Mouse (Mus musculus) MEL (cell line): ENCODE measurements around the gene Tfam. TPM values are rescaled to one million over a fixed set of nuclear protein-coding genes. Genes with fewer than 3 reads are reported as not detected.

ENCODE experiments used
- DNase-seq: peaks from one replicate; pipeline ENCODE4 v3.0.0; 2011; ENCODE audit warnings: low read depth, low spot score
- H3K27ac ChIP-seq: 2 replicates; pipeline ENCODE4 v1.5.1; 2012; ENCODE audit warnings: low read depth, mild to moderate bottlenecking, control low read depth, low read length, moderate library complexity; ENCODE audit not compliant: control insufficient read depth
- H3K27me3 ChIP-seq, 2 experiments: fragments of 150-350 bp in 1 of 2; sonication (generic) in 1 of 2; 2 replicates each; pipeline ENCODE4 v1.6.1; 2012; ENCODE audit warnings: low read length in 2 of 2, mild to moderate bottlenecking in 2 of 2, improper control_type of control experiment in 1 of 2, moderate library complexity in 1 of 2; ENCODE audit not compliant: insufficient read depth in 2 of 2, control insufficient read depth in 1 of 2
- H3K36me3 ChIP-seq, 2 experiments: 2 replicates each; pipeline ENCODE4 v1.6.1; 2012 to 2014; ENCODE audit warnings: low read length in 2 of 2, improper control_type of control experiment in 1 of 2, inconsistent platforms in 1 of 2, mild to moderate bottlenecking in 1 of 2; ENCODE audit not compliant: insufficient read depth in 2 of 2, control insufficient read depth in 1 of 2
- H3K4me1 ChIP-seq, 2 experiments: fragments of 150-350 bp in 1 of 2; sonication (generic) in 1 of 2; 2 replicates each; pipeline ENCODE4 v1.6.1; 2012; ENCODE audit warnings: low read length in 2 of 2, improper control_type of control experiment in 1 of 2, mild to moderate bottlenecking in 1 of 2; ENCODE audit not compliant: insufficient read depth in 2 of 2, control insufficient read depth in 1 of 2
- H3K4me3 ChIP-seq, 2 experiments: fragments of 150-350 bp in 1 of 2; sonication (generic) in 1 of 2; 2 replicates each; pipeline ENCODE4 v1.5.1; 2012; ENCODE audit warnings: low read depth in 2 of 2, low read length in 2 of 2, mild to moderate bottlenecking in 2 of 2, moderate library complexity in 2 of 2, control low read depth in 1 of 2, improper control_type of control experiment in 1 of 2; ENCODE audit not compliant: control insufficient read depth in 1 of 2, insufficient read depth in 1 of 2
- H3K79me2 ChIP-seq: 2 replicates; pipeline ENCODE4 v1.6.1; 2012; ENCODE audit warnings: mild to moderate bottlenecking, low read length, moderate library complexity; ENCODE audit not compliant: control insufficient read depth, poor library complexity, insufficient read depth
- H3K9ac ChIP-seq: 2 replicates; pipeline ENCODE4 v1.6.1; 2012; ENCODE audit warnings: low read depth, mild to moderate bottlenecking, control low read depth, low read length, moderate library complexity; ENCODE audit not compliant: control insufficient read depth, poor library complexity, severe bottlenecking
- H3K9me3 ChIP-seq: fragments of 150-350 bp; sonication (generic); replicated peaks from 2 replicates; pipeline ENCODE4 v1.6.1; 2012; ENCODE audit warnings: mild to moderate bottlenecking, low read length, improper control_type of control experiment, moderate library complexity; ENCODE audit not compliant: insufficient read depth
- BHLHE40 ChIP-seq: IDR thresholded peaks from 2 replicates; pipeline ENCODE4 v1.6.1; 2012; ENCODE audit warnings: low read depth, mild to moderate bottlenecking, inconsistent platforms, low read length, improper control_type of control experiment, borderline replicate concordance
- CTCF ChIP-seq, 3 experiments: IDR thresholded peaks in 2 of 3; conservative IDR thresholded peaks in 1 of 3; 2 replicates each; pipeline ENCODE4 v1.5.1; 2011 to 2012; ENCODE audit warnings: low read length in 3 of 3, low read depth in 2 of 3, mild to moderate bottlenecking in 2 of 3, improper control_type of control experiment in 1 of 3, inconsistent platforms in 1 of 3, mixed read lengths in 1 of 3, moderate library complexity in 1 of 3; ENCODE audit not compliant: control insufficient read depth in 1 of 3, insufficient read depth in 1 of 3, poor library complexity in 1 of 3, severe bottlenecking in 1 of 3
- EP300 ChIP-seq, 2 experiments: IDR thresholded peaks; 2 replicates each; pipeline ENCODE4 v1.6.1; 2011; ENCODE audit warnings: improper control_type of control experiment in 2 of 2, low read length in 2 of 2, low read depth in 1 of 2, mild to moderate bottlenecking in 1 of 2
- GABPA ChIP-seq: IDR thresholded peaks from 2 replicates; pipeline ENCODE4 v1.6.1; 2012; ENCODE audit warnings: low read depth, mild to moderate bottlenecking, inconsistent platforms, low read length, improper control_type of control experiment, moderate library complexity
- GATA1 ChIP-seq: IDR thresholded peaks from 2 replicates; pipeline ENCODE4 v1.6.1; 2011; ENCODE audit warnings: low read depth, low read length, improper control_type of control experiment
- HCFC1 ChIP-seq: IDR thresholded peaks from 2 replicates; pipeline ENCODE4 v1.6.1; 2012; ENCODE audit warnings: low read depth, mild to moderate bottlenecking, inconsistent platforms, low read length, improper control_type of control experiment, moderate library complexity
- KAT2A ChIP-seq: conservative IDR thresholded peaks from 2 replicates; pipeline ENCODE4 v1.6.1; 2012; ENCODE audit warnings: low read depth, low read length, improper control_type of control experiment, inconsistent platforms
- MAX ChIP-seq: IDR thresholded peaks from 2 replicates; pipeline ENCODE4 v1.6.1; 2011; ENCODE audit warnings: low read length, improper control_type of control experiment
- MAZ ChIP-seq: IDR thresholded peaks from 2 replicates; pipeline ENCODE4 v1.6.1; 2012; ENCODE audit warnings: low read depth, mild to moderate bottlenecking, inconsistent platforms, low read length, improper control_type of control experiment
- MEF2A ChIP-seq: IDR thresholded peaks from 2 replicates; pipeline ENCODE4 v1.6.1; 2014; ENCODE audit warnings: low read depth, mild to moderate bottlenecking, inconsistent platforms, low read length, improper control_type of control experiment; ENCODE audit not compliant: poor library complexity, insufficient replicate concordance, severe bottlenecking; ENCODE audit errors: extremely low read depth
- MYB ChIP-seq: IDR thresholded peaks from 2 replicates; pipeline ENCODE4 v1.6.1; 2011; ENCODE audit warnings: mild to moderate bottlenecking, low read depth, low read length, improper control_type of control experiment
- NRF1 ChIP-seq: IDR thresholded peaks from 2 replicates; pipeline ENCODE4 v1.6.1; 2014; ENCODE audit warnings: low read depth, mild to moderate bottlenecking, inconsistent platforms, low read length, improper control_type of control experiment, moderate library complexity; ENCODE audit not compliant: poor library complexity, insufficient read depth, severe bottlenecking
- POLR2A ChIP-seq, 2 experiments: IDR thresholded peaks; 2 replicates each; pipeline ENCODE4 v1.6.1; 2011 to 2012; ENCODE audit warnings: low read length in 2 of 2, mild to moderate bottlenecking in 2 of 2, control low read depth in 1 of 2, improper control_type of control experiment in 1 of 2, low read depth in 1 of 2, moderate library complexity in 1 of 2; ENCODE audit not compliant: control insufficient read depth in 1 of 2, insufficient read depth in 1 of 2, poor library complexity in 1 of 2
- POLR2AphosphoS2 ChIP-seq: IDR thresholded peaks from 2 replicates; pipeline ENCODE4 v1.6.1; 2011; ENCODE audit warnings: low read length, improper control_type of control experiment
- POLR2AphosphoS5 ChIP-seq: IDR thresholded peaks from 2 replicates; pipeline ENCODE4 v1.6.1; 2012; ENCODE audit warnings: low read depth, borderline replicate concordance, mild to moderate bottlenecking, inconsistent platforms, low read length, moderate library complexity, mixed read lengths
- SIN3A ChIP-seq: IDR thresholded peaks from 2 replicates; pipeline ENCODE4 v1.6.1; 2012; ENCODE audit warnings: low read length, improper control_type of control experiment, inconsistent platforms
- TAL1 ChIP-seq: IDR thresholded peaks from 2 replicates; pipeline ENCODE4 v1.6.1; 2012; ENCODE audit warnings: mild to moderate bottlenecking, inconsistent platforms, low read length, moderate library complexity, mixed read lengths
- TCF12 ChIP-seq: IDR thresholded peaks from 2 replicates; pipeline ENCODE4 v1.6.1; 2014; ENCODE audit warnings: low read depth, mild to moderate bottlenecking, inconsistent platforms, low read length, improper control_type of control experiment, moderate library complexity
- UBTF ChIP-seq: IDR thresholded peaks from 2 replicates; pipeline ENCODE4 v1.6.1; 2012; ENCODE audit warnings: low read depth, mild to moderate bottlenecking, inconsistent platforms, low read length, improper control_type of control experiment, moderate library complexity, borderline replicate concordance; ENCODE audit not compliant: insufficient read depth
- USF1 ChIP-seq: IDR thresholded peaks from 2 replicates; pipeline ENCODE4 v1.6.1; 2014; ENCODE audit warnings: low read depth, mild to moderate bottlenecking, inconsistent platforms, low read length, improper control_type of control experiment, moderate library complexity
- ZC3H11A ChIP-seq: IDR thresholded peaks from 2 replicates; pipeline ENCODE4 v1.6.1; 2012; ENCODE audit warnings: low read depth, mild to moderate bottlenecking, inconsistent platforms, low read length, improper control_type of control experiment
- polyA plus RNA-seq, 2 experiments: library from polyadenylated mRNA; stranded (reverse) in 1 of 2; unstranded in 1 of 2; fragments of >175 nt in 1 of 2; fragments of >200 nt in 1 of 2; gene quantifications; 2 replicates each; pipeline versions ENCODE4 v1.2.1 to v1.2.4; 2012; ENCODE audit warnings: low replicate concordance in 2 of 2, low read depth in 1 of 2; ENCODE audit not compliant: insufficient read length in 2 of 2, insufficient read depth in 1 of 2, missing spikeins in 1 of 2
- total RNA-seq: library from RNA; depleted of rRNA; stranded (reverse); fragments of 300-350 nt; gene quantifications from 2 replicates; pipeline ENCODE4 v1.2.3, GENCODE M21; 2012

Tfam gene
- total and polyA plus RNA-seq, 3 experiments = 55.9 to 97.8 (median 76.4) TPM

DNA sequence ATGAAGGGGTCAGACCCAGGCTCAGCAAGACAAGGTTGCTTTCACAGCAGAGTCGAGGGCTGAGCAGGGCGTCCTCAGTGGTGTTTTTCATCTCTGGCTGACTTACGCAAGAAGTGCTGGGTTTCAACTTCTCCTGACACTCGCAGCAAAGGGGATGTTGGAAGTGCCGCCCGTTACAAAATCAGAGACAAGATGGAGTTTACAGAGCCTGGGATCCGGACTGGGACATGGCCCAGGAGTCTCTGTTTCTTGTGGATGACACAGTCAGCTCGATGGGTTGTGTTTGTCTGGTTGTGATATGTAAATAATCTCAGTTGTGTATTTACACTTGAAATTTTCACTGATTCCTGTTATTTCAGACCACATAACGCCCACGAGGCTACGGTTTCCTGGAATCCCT, 45.2 kb downstream of the Tfam start:
- H3K9ac ChIP-seq = no peak overlapping the region
- DNase-seq = no peak
- H3K4me1 ChIP-seq = no peaks in the 10 kb centered on the region
- H3K27me3 ChIP-seq = no peaks in the 10 kb centered on the region
- H3K36me3 ChIP-seq = no peaks in the 10 kb centered on the region
- no peak overlapping the region for H3K27ac ChIP-seq
- H3K4me3 ChIP-seq = no peak overlapping the region
- no peaks in the 10 kb centered on the region for H3K9me3 ChIP-seq
- no peaks in the 10 kb centered on the region for H3K79me2 ChIP-seq
- TF ChIP-seq SIN3A = no peak
- TF ChIP-seq ZC3H11A = no peak
- TF ChIP-seq BHLHE40 = no peak
- TF ChIP-seq TCF12 = no peak

DNA sequence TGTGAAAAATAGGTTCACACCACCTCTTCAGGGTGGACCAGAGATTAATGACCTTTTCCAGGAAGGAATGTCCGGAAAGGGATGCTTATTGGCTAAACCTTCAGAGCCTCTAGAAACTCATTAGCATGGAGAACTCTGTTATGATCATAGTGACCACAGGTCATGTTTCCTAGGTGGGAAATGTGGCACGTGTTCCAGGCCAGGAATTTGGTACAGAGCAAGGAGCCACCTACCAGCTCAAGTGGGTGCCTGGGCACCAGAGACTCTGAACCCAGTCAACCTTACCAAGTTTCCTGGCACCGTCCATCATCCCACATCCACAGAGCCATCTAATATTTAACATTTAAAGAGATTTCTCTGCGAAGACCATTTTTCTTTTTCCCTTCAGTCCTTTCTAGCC, 49.4 kb downstream of the Tfam start:
- TF ChIP-seq MAX = no peak
- Histone ChIP-seq H3K36me3 (no peaks in the 10 kb centered on the region), H3K27me3 (no peaks in the 10 kb centered on the region), H3K79me2 (no peaks in the 10 kb centered on the region), H3K4me3 (no peak overlapping the region), H3K9ac (no peak overlapping the region), H3K4me1 (no peaks in the 10 kb centered on the region), H3K9me3 (no peaks in the 10 kb centered on the region), H3K27ac (no peak overlapping the region)
- no peak for DNase-seq

DNA sequence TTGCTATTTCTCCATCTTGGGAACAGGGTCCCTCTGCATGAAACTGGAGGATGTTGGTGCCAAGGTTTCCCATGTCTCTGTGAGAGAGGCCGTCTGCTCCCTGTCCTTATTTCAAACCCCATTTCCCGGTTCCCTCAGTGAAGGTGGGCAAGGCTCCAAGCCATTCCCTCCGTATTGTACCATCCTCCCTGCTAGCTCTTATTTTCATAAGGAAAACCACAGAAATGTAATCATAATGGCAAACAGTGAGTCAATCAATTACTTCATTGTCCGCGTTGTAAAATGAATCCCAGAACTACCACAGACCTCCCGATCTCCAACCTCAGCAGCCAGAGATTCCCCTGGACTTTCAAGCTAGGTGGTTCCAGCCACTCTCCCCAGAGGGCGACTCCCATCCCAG, 53.0 kb downstream of the Tfam start:
- TF ChIP-seq GATA1 = no peak
- no peak for TF ChIP-seq MAZ
- TF ChIP-seq POLR2A (IDR thresholded peaks at IDR 0.05; ENCODE audit: control insufficient read depth in 1 of 2, insufficient read depth in 1 of 2, low read depth in 1 of 2, low read length in 2 of 2, poor library complexity in 1 of 2) = no peak
- no peak for TF ChIP-seq GABPA
- TF ChIP-seq MEF2A = no peak
- TF ChIP-seq HCFC1 = no peak
- TF ChIP-seq CTCF (IDR thresholded peaks at IDR 0.05 in 2 of 3, conservative IDR thresholded peaks at IDR 0.05 in 1 of 3; ENCODE audit: control insufficient read depth in 1 of 3, insufficient read depth in 1 of 3, low read depth in 2 of 3, low read length in 3 of 3, poor library complexity in 1 of 3, severe bottlenecking in 1 of 3) = no peak
- no peak for TF ChIP-seq POLR2AphosphoS5
- TF ChIP-seq ZC3H11A = no peak
- TF ChIP-seq POLR2AphosphoS2 = no peak
- no peak for TF ChIP-seq TCF12
- no peak for TF ChIP-seq USF1
- no peak for TF ChIP-seq UBTF
- no peak for TF ChIP-seq MYB
- TF ChIP-seq MAX = no peak
- TF ChIP-seq EP300 (IDR thresholded peaks at IDR 0.05; ENCODE audit: low read depth in 1 of 2, low read length in 2 of 2) = no peak
- no peak for TF ChIP-seq KAT2A
- no peak for TF ChIP-seq TAL1
- TF ChIP-seq SIN3A = no peak
- no peak for TF ChIP-seq NRF1
- H3K27ac ChIP-seq = no peak overlapping the region
- DNase-seq = no peak
- H3K27me3 ChIP-seq = no peaks in the 10 kb centered on the region
- no peaks in the 10 kb centered on the region for H3K79me2 ChIP-seq
- no peaks in the 10 kb centered on the region for H3K4me1 ChIP-seq
- H3K36me3 ChIP-seq = 0 out of 4 replicates have a peak, but pooled peaks cover 0 to 2% of the 10 kb centered on the region in 2 experiments
- H3K9me3 ChIP-seq = no peaks in the 10 kb centered on the region
- H3K9ac ChIP-seq = no peak overlapping the region
- no peak overlapping the region for H3K4me3 ChIP-seq
